Mouse (Mus musculus) embryonic facial prominence, embryonic 11.5 days (tissue): ENCODE measurements at regions not wholly inside any gene's neighbourhood (a gene's known extent, or its start where the extent isn't known, plus 50 kb on each side); places are given as distances from the start of the nearest gene placed in this dataset.

ENCODE experiments used
- ATAC-seq: fragments of 200-750 bp; cut with Nextera tagmentation; replicated peaks from 2 replicates; pipeline ENCODE4 v1.8.0; 2017; ENCODE audit warnings: low read depth; ENCODE audit not compliant: insufficient number of reproducible peaks, low FRiP score, low TSS enrichment
- DNase-seq: peaks from one replicate; pipeline ENCODE4 v3.0.0-alpha.2; 2015; ENCODE audit warnings: low spot score
- H3K27ac ChIP-seq: fragments of 300-500 bp; sonication (generic); replicated peaks from 2 replicates; pipeline ENCODE4 v1.5.1; 2014; ENCODE audit warnings: mild to moderate bottlenecking, low read depth, low read length, control low read depth
- H3K27me3 ChIP-seq: fragments of 300-500 bp; sonication (generic); 2 replicates; pipeline ENCODE4 v1.6.1; 2014; ENCODE audit warnings: mild to moderate bottlenecking, low read length, moderate library complexity, mixed read lengths; ENCODE audit not compliant: control insufficient read depth, insufficient read depth
- H3K36me3 ChIP-seq: fragments of 300-500 bp; sonication (generic); replicated peaks from 2 replicates; pipeline ENCODE4 v1.6.1; 2014; ENCODE audit warnings: low read depth, mild to moderate bottlenecking, low read length, moderate library complexity, mixed read lengths; ENCODE audit not compliant: control insufficient read depth, insufficient read depth
- H3K4me1 ChIP-seq: fragments of 300-500 bp; sonication (generic); 2 replicates; pipeline ENCODE4 v1.6.1; 2014; ENCODE audit warnings: low read length, mixed read lengths; ENCODE audit not compliant: control insufficient read depth, insufficient read depth
- H3K4me2 ChIP-seq: fragments of 300-500 bp; sonication (generic); 2 replicates; pipeline ENCODE4 v1.6.1; 2014; ENCODE audit warnings: low read depth, mild to moderate bottlenecking, control low read depth, low read length, moderate library complexity
- H3K4me3 ChIP-seq: fragments of 300-500 bp; sonication (generic); 2 replicates; pipeline ENCODE4 v1.5.1; 2014; ENCODE audit warnings: low read depth, low read length, control low read depth
- H3K9ac ChIP-seq: fragments of 300-500 bp; sonication (generic); replicated peaks from 2 replicates; pipeline ENCODE4 v1.6.1; 2014; ENCODE audit warnings: mild to moderate bottlenecking, control low read depth, low read length
- H3K9me3 ChIP-seq: fragments of 300-500 bp; sonication (generic); replicated peaks from 2 replicates; pipeline ENCODE4 v1.6.1; 2016; ENCODE audit warnings: mild to moderate bottlenecking, low read length, inconsistent platforms, mixed read lengths; ENCODE audit not compliant: control insufficient read depth
- WGBS: fragments of 180-500 bp; shearing (Covaris S2); extraction: QIAGEN DNeasy Blood & Tissue Kit; methylation state at CpG from one replicate; pipeline ENCODE4 v1.1.7; 2014; 5-methylcytosine and 5-hydroxymethylcytosine counted together

DNA sequence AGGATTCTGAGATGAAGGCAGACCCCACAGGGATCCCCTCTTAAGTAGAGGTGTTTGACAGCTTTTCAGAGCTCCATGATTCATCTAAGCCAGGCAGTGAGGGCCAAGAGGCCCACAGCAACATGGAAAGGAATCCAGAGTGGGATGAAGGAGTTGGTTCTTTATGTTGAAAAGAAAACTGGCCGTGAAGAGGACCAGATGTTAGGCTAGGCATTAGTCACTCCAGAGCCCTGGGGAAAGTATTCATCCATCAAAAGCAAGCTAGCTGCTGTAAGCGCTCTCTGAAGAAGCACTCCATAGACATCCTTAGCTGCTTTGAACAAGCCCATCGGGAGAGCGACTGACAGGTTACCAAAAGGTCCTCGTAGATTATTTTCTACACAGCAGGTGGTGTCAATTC lies 383.6 kb downstream of the Cd83 start:
- Histone ChIP-seq H3K4me1 (no peaks in the 10 kb centered on the region), H3K4me3 (no peak overlapping the region), H3K36me3 (no peaks in the 10 kb centered on the region), H3K27me3 (no peaks in the 10 kb centered on the region), H3K9me3 (no peaks in the 10 kb centered on the region), H3K27ac (no peak overlapping the region), H3K4me2 (no peak overlapping the region), H3K9ac (no peak overlapping the region)
- no peak for DNase-seq
- WGBS: 70% methylated on average over 5 of the region's 5 CpGs
- no peak for ATAC-seq

DNA sequence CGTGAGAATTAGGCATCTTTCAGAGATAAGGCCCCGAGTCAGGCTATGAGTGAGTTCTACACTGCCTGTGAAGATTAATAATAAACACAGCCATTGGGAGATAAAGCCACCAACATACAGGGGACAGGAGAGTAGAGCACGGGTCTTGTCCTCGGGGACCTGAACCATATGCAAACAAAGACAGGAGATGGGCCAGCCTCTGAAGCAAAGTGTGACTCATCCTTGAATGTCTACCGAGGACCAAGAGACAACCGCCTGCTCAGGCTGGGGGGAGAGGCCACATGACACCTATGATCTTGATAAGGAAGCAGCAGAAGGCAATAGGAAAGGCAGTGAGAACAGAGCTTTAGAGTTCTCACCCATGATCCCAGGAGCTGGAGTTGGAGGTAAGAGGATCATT lies 387.1 kb downstream of the Cd83 start:
- H3K9me3 ChIP-seq: no peaks in the 10 kb centered on the region
- no peaks in the 10 kb centered on the region for H3K27me3 ChIP-seq
- DNase-seq: no peak
- H3K4me1 ChIP-seq: no peaks in the 10 kb centered on the region
- no peak for ATAC-seq
- no peak overlapping the region for H3K9ac ChIP-seq
- no peaks in the 10 kb centered on the region for H3K36me3 ChIP-seq
- 69% methylated on average over 6 of the region's 6 CpGs for WGBS
- H3K4me2 ChIP-seq: no peak overlapping the region
- H3K4me3 ChIP-seq: no peak overlapping the region
- no peak overlapping the region for H3K27ac ChIP-seq

DNA sequence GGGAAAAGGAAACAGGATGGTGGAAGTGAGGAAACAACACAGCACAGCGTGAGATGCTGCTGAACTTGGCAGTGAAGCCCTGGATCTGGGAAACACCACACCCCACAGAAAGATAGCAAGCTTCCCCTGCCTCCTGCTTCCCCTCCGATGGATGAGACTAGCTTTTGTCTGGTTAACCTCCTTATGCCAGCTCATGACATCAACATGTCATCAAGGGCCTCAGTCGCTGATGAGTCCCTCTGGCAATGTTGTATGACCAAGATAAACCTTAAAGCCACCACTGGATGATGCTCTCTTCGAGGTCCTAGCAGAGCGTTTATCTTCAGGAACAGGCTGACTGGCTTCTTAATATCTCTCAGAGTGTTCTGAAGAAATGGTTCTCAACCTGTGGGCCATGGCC lies 388.1 kb downstream of the Cd83 start:
- no peaks in the 10 kb centered on the region for H3K27me3 ChIP-seq
- H3K36me3 ChIP-seq: no peaks in the 10 kb centered on the region
- H3K9me3 ChIP-seq: no peaks in the 10 kb centered on the region
- no peak overlapping the region for H3K9ac ChIP-seq
- H3K27ac ChIP-seq: no peak overlapping the region
- no peaks in the 10 kb centered on the region for H3K4me1 ChIP-seq
- DNase-seq (no peak), ATAC-seq (no peak)
- 83% methylated on average over 5 of the region's 5 CpGs for WGBS
- H3K4me3 ChIP-seq: no peak overlapping the region
- no peak overlapping the region for H3K4me2 ChIP-seq

DNA sequence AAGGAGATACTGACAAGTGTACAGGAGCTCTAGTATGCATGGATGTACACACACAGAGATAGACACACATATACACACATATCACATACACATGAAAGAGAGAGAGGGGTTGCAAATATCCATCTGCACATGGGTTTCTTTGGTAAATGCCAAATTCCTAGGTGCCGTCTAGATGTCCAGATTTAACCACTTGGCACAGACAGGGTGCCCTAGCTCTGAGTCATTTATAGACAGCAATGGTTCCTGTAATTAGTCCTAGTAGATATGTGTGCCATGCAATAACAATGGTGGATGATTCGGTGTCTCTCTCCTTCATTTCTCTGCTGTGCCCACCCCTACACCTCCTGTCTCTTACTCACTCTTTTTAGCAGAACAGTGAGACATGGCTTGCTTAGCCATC lies 389.7 kb downstream of the Cd83 start:
- DNase-seq: no peak
- Histone ChIP-seq H3K4me1 (no peaks in the 10 kb centered on the region), H3K9me3 (no peaks in the 10 kb centered on the region), H3K36me3 (no peaks in the 10 kb centered on the region), H3K27ac (no peak overlapping the region), H3K27me3 (no peaks in the 10 kb centered on the region), H3K9ac (no peak overlapping the region), H3K4me3 (no peak overlapping the region), H3K4me2 (no peak overlapping the region)
- WGBS: 92% methylated on average over 2 of the region's 2 CpGs
- ATAC-seq: no peak

DNA sequence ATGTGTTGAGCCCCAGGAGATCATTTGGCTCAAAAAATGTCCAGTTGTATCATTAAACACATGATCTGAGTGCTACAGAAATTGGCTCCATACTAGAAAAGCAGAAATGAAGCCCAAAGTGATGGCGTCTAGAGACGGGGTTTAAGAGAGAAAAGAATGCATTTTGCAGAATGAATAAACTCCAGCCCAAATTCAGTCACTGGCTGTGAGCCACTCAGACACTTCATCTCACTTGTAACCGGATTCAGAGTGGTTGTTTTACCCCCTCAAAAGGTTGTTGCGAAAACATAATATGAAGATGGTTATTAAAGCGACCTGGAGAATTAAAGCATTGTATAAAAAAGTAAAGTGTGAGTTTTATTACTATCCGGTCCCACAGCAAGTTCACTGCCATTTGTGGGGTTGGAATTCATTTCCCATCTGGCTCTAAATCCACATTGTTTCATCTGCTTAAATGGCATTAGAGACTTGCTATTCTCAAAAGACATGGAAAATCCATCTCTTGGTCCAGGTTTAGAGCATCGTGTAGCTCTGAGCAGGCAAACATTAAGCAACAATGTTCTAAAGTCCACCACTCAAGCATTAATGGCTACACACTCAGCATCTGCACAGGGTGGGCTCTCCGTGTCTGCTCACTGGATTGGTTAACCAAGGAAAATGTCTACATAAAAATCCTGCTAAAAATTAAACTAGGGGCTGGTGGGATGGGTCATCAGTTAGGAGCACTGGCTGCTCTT lies 390.9 kb downstream of the Cd83 start:
- ATAC-seq: no peak

DNA sequence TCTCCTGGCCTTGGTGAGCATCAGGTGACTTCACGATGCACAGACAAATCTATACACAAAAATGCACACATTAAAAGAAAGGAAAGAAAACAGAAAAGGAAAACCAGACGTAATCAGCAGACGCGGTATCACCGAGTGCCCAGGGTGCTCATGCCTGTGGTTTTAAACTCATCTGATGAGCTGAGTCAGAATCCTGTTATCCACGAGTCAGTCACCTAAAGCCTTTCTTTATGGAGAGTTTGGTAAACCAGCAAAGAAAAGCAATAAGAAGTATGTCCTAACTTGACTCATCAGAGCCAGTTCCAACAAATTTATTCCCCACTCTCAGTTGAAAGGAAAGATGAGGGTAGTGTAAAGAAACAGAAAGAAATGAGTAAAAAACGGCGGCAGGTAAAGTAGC lies 391.5 kb downstream of the Cd83 start:
- Histone ChIP-seq H3K4me3 (no peak overlapping the region), H3K4me2 (no peak overlapping the region), H3K9me3 (no peaks in the 10 kb centered on the region), H3K27me3 (no peaks in the 10 kb centered on the region), H3K27ac (no peak overlapping the region), H3K36me3 (no peaks in the 10 kb centered on the region), H3K4me1 (no peaks in the 10 kb centered on the region), H3K9ac (no peak overlapping the region)
- WGBS: 88% methylated on average over 8 of the region's 8 CpGs
- no peak for DNase-seq
- ATAC-seq: no peak

More for the DNA sequence above, 390.9 kb downstream of the Cd83 start:
- Histone ChIP-seq H3K4me2 (no peak overlapping the region), H3K36me3 (no peaks in the 10 kb centered on the region), H3K4me1 (no peaks in the 10 kb centered on the region), H3K27me3 (no peaks in the 10 kb centered on the region), H3K9ac (no peak overlapping the region), H3K27ac (no peak overlapping the region), H3K9me3 (no peaks in the 10 kb centered on the region), H3K4me3 (no peak overlapping the region)
- 90% methylated on average over 8 of the region's 8 CpGs for WGBS
- DNase-seq: no peak

DNA sequence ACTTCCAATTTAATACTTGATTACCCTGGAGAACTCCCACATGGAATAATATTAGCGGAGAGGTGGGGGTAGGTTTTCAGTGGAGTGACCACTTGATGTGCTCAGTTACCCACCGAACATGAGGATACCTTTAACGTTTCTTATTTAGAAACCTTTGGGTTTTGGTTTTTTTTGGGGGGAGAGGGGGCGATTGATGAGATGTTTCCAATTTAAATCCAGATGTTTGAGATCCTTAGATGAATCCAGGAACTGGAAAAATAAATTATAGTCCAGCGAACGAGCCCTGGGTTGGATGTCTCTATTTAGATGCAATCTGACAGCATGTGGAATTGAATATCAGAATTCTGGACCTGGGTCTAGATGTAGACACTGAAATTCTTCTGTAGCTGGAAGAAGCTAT lies 393.4 kb downstream of the Cd83 start:
- Histone ChIP-seq H3K36me3 (no peaks in the 10 kb centered on the region), H3K9ac (no peak overlapping the region), H3K4me3 (no peak overlapping the region), H3K4me2 (no peak overlapping the region), H3K27ac (no peak overlapping the region), H3K4me1 (no peaks in the 10 kb centered on the region), H3K9me3 (no peaks in the 10 kb centered on the region), H3K27me3 (no peaks in the 10 kb centered on the region)
- WGBS: 48% methylated on average over 6 of the region's 6 CpGs
- peak; percentile 53 for DNase-seq
- ATAC-seq: no peak

DNA sequence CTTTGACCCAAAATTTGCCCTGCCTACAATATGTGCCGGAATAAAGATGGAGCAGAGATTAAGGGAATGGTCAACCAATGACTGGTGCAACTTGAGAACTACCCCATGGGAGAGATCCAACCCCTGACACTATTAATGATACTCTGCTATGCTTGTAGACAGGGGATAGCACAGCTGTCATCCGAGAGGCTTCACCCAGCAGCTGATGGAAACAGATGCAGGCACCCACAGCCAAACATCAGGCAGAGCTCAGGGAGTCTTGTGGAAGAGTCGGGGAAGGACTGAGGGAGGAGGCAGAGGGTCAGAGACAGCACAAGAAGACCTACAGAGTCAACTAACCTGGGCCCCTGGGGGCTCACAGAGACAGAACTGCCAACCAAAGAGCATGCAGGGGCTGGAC lies 395.8 kb downstream of the Cd83 start:
- H3K4me2 ChIP-seq: no peak overlapping the region
- H3K27me3 ChIP-seq: no peaks in the 10 kb centered on the region
- no peak for ATAC-seq
- DNase-seq: no peak
- no peak overlapping the region for H3K9ac ChIP-seq
- no peak overlapping the region for H3K4me3 ChIP-seq
- no peaks in the 10 kb centered on the region for H3K36me3 ChIP-seq
- no peaks in the 10 kb centered on the region for H3K9me3 ChIP-seq
- no peaks in the 10 kb centered on the region for H3K4me1 ChIP-seq
- H3K27ac ChIP-seq: no peak overlapping the region
- 67% methylated on average over 3 of the region's 3 CpGs for WGBS
